Mouse (Mus musculus) heart, adult 10 weeks (tissue): ENCODE data around the gene Pick1. TPM values are rescaled to one million over a fixed set of nuclear protein-coding genes. Genes with fewer than 3 reads are reported as not detected.

ENCODE experiments used
- polyA plus RNA-seq: library from polyadenylated mRNA; stranded (reverse); fragments of 350-450 nt; fragmentation: Illumina TruSeq; extraction: RNeasy Lipid Tissue Mini Kit (QIAGEN cat#74804); gene quantifications from one replicate; pipeline ENCODE4 v1.2.3, GENCODE M21; 2014; ENCODE audit warnings: low read depth, low replicate concordance

The Pick1 gene
- 34.5 TPM for polyA plus RNA-seq

DNA sequence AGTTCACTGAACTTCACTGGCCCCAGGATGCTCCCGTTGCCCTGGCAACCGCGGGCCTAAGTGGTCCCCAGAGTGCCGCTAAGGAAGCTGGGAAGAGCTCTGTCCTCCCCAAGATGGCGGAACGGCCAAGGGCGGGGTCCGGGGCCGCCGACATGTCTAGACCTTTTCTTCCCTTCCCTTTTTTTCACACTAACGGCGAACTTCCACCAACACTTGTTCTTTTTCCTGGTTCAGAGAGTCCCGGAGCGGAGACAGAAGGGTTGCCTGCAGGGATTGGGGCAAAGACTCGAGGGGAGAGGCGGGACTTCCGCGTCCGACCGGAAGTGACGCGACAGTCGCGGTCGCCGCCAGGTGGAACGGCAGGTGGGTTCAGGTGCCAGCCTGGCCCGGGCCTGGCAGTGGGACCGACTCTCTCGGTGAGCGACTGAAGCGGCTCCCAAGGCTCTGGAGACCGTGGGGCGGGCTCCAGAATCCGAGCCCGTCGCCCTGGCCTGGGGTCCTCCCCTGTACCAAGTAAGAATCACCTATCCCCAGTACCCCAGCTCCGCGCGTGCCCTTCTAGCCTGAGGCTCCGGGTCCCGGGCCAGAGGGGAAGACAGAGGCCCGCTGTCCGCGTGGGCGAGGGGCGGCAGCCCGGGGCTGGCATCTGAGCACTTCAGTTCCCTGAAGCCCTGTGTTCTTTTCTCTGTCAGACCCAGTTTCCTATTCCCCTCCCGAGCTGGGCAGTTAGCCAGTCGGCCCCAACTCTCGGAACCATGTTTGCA lies at the start of gene Pick1, which contains the start of gene Gm49486:
Gene Pick1, plus strand, starts transcription at position 116 of the 764 bp plus-strand sequence.
Gene Gm49486, plus strand, starts transcription at position 334 of the 764 bp plus-strand sequence.

DNA sequence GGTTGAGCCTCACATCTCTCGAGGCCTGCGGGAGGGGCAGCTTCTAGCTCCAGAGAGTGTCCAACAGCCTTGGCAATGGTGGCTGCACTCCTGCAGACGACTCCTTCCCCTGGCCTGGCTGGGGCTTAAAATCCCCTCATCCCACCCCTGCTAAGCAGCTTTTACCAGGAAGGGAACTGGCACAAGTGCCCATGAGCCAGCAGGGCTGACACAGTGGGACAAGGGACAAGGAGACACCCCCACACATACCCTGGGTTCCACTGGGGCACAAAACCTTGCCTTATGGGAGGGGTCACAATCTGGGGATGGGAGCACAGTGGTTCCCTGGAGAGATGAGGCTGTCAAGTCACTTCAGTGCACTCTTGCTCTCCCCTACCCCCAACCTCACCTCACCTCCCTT lies 25.7 kb downstream of the Pick1 start, which contains the start of gene Slc16a8:
Gene Slc16a8, minus strand, starts transcription at position 101 of the 400 bp plus-strand sequence.

DNA sequence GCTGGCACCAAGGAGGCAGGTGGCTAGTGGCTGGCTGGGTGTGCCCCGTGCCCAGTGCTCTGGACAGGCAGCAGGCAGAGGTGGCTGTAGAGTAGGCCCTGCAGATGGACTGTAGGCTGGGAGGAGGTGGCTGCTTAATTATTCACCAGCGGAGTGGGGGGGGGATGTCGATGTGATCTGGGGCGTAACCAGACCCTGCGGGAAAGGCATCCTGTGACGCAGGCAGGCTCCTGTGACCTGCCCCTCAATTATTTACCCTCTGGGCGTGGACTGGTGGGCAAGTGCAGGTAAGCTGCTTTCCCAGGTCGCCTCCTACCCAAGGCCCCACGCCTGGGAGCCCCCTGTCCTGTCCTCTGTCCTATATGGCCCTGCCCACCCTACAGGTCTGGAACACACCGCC lies 56.4 kb downstream of the Pick1 start, which contains the start of gene Baiap2l2:
Gene Baiap2l2, minus strand, starts transcription at position 139 of the 400 bp plus-strand sequence.

Other genes starting within 250 kb of the Pick1 start
- 135 TPM for gene H1f0, start 200.7 kb upstream of the Pick1 start, polyA plus RNA-seq
- not detected for gene Galr3, start 187.3 kb upstream of the Pick1 start, polyA plus RNA-seq
- gene Ankrd54, start 166.3 kb upstream of the Pick1 start, polyA plus RNA-seq: 9.2 TPM
- 76.7 TPM for gene Eif3l, start 154.0 kb upstream of the Pick1 start, polyA plus RNA-seq
- gene Micall1, start 120.3 kb upstream of the Pick1 start, polyA plus RNA-seq: 59.0 TPM
- gene Polr2f, start 88.2 kb upstream of the Pick1 start, polyA plus RNA-seq: 142 TPM
- 4.1 TPM for gene 1700088E04Rik, start 87.9 kb upstream of the Pick1 start, polyA plus RNA-seq
- gene Sox10, start 63.9 kb upstream of the Pick1 start, polyA plus RNA-seq: 1.3 TPM
- 2.1 TPM for gene Gm49486, start 218 bp downstream of the Pick1 start, polyA plus RNA-seq
- 0.63 TPM for gene Slc16a8, start 25.6 kb downstream of the Pick1 start, polyA plus RNA-seq
- 0.47 TPM for gene Baiap2l2, start 56.4 kb downstream of the Pick1 start, polyA plus RNA-seq
- gene Pla2g6, start 99.2 kb downstream of the Pick1 start, polyA plus RNA-seq: 8.4 TPM
- gene Maff, start 117.4 kb downstream of the Pick1 start, polyA plus RNA-seq: 7.6 TPM
- 44.9 TPM for gene Tmem184b, start 174.4 kb downstream of the Pick1 start, polyA plus RNA-seq
- 55.7 TPM for gene Csnk1e, start 226.4 kb downstream of the Pick1 start, polyA plus RNA-seq